Mouse (Mus musculus) CD8-positive naive resting alpha-beta T cell, adult 2 months (primary cell): ENCODE data around the gene Bhlhe41.
A peak's percentile ranks its signal among the peaks of the same experiment; 100 is the strongest.

Experiments used
- DNase-seq, 2 experiments: peaks; one replicate each; pipeline ENCODE4 v3.0.0; 2022; ENCODE audit warnings: low read depth in 2 of 2, low spot score in 2 of 2

Bhlhe41 gene

DNA sequence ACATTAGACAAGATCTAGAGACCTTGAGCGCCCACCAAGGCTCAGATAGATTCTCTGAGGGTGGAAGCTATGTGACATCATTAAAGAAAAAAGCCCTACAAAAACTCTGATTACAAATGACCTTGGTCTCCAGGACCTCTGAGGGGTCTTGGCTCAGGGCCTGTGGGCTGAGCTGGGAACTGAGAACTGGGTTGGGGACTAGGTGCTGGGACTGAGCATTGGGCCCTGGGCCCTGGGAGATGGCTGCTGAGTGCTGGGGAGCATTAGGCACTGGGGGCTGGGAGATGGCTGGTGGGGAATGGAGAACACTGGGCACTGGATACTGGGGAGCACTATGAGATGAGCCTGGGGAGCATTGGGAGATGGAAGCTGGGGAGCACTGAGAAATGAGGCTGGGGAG, 19.3 kb downstream of the Bhlhe41 start:
- DNase-seq, result no peak

DNA sequence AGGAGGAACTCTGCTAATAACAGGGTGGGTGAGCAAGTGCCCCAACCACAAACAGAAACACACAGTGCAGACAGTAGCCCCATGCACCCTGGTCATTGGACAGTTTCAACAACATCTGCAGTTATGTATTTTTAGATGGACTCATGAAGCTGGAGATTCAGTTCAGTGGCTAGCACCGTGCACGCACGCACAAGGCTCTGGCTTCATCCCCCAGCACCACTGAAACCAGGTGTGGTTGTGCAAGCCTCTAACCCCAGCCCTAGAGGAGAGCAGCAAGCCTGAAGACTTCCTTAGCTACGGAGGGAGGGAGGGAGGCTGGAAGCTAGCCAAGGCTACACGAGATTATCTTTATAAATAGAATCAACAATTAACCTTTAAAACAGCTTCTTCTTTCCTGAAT, 19.7 kb downstream of the Bhlhe41 start:
- no peak for DNase-seq

DNA sequence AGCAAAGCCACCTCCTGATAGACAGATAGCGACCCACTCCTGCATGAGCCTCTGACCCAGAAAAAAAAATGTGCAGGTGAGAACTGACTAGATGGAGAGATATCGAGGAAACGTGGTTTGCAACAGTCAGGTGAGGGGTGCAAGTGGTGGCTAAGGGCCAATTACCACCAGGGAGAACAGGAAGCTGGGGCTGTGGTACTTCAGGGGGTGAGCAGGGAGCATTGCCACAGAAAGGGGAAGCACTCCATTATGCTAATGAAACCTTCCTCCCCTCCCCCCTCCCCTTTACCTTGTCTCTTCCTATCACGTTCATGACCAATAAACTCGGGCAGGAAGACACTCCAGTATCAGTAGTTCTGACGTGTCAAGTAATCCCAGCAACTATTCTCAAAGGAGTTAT, 30.0 kb downstream of the Bhlhe41 start:
- DNase-seq, result no peak

DNA sequence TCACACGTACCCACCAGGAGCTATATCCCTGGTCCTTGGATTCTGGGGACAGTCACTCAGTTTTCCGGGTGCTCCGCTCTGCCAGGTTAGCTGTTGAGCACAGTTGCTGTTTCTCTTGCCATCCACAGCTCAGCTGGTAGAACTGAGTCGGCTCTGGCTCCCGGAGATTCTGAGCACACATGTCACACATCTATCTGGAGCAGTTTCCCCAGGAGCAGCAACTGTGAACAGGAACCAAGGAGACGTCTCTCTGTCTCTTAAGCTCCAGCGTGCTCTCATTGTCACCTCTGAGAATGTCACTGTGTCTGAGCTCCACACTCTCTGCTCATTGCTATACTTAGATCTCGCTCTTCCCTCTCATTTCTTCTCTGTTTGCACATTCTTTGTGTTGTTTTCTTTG, 32.4 kb downstream of the Bhlhe41 start:
- no peak for DNase-seq

DNA sequence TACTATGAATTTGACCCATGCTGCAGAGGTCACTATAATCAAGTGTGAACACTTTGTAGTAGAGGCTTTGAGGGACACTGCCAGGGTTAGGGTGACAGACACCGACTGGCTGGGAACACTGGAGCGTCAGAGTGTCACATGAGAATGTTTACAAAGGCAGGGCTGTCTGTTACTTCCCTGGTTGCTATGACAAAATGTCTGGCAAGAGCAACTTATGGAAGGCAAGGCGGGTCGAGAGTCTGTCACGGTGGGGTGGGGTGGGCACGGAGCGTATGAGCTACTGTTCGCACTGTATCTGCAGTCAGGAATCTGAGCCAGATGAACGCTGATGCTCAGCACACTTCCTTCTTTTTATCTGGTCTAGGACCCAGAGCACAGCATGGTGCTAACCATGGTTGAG, 34.7 kb downstream of the Bhlhe41 start:
- no peak for DNase-seq

DNA sequence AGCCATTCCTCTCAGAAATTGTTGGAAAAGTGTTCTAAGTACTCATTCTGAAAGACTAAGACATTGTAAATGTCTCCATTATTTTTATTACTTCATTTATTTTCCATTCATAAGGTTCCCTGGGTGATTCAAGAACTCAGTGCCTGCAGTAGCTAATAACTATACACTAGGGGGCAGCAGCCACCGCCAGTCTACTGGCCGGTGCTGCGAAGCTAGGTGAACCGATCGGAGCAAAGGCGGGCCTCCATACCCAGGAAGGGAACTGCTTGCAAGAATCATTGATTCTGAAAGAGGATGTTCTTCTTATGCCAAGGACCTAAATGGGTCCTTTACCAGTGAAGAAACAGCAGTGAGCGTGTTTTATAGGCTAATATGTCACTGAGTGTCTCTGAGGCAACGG, 35.2 kb downstream of the Bhlhe41 start:
- peak; percentile 61 to 67 for DNase-seq

DNA sequence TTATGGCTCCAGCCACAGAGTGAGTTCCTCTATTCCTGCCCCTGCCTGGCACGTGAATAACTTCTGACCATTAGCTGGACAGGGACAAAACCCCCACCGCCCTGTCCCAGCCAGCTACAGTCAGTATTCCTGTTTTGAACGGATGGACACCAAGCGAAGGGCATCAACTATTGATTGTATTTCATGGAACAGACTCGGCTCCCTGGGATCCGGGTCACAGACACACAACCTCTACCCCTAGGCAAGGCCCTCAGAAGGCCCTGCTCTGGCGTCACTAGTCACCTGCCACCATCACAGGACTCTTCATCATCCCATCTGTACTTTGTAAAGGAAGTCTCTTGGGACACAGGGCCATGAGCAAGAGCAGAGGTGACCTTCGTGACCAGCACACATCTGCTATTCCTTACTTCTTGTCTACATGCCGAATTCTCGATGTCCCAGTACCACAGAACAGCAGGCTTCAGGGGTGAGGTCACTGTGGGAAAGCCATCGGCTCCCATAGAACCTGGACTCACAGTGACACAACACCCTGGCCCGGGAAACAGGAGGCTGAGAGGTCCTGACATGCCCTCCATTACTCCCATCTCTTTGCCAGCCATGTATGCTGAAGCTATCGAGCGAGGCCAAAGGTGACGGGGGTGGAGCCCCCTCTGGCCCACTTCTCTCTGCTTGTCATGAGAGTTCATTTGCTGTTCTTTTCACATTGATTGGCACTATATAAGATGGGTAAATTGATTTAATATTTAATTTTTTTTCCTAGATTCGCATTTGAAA, 36.1 kb downstream of the Bhlhe41 start:
- DNase-seq, result no peak

DNA sequence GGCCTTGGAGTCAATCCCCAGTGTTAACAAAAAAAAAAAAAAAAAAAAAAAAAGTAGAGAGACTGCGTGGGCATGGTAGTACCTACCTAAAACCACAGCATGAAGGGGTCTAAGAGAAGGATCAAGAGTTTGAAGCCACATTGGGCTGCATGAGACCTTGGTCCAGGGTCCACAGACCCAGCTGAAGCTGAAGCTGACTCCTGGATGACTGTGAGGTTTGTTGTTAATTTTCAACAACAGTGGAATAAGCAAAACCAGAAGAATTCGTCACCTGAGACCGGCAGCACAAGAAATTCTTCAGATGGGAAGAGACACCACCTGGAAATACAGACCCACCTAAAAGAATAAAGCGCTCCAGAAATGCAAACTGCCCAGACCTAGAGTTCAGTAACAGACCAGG, 39.1 kb downstream of the Bhlhe41 start:
- no peak for DNase-seq

DNA sequence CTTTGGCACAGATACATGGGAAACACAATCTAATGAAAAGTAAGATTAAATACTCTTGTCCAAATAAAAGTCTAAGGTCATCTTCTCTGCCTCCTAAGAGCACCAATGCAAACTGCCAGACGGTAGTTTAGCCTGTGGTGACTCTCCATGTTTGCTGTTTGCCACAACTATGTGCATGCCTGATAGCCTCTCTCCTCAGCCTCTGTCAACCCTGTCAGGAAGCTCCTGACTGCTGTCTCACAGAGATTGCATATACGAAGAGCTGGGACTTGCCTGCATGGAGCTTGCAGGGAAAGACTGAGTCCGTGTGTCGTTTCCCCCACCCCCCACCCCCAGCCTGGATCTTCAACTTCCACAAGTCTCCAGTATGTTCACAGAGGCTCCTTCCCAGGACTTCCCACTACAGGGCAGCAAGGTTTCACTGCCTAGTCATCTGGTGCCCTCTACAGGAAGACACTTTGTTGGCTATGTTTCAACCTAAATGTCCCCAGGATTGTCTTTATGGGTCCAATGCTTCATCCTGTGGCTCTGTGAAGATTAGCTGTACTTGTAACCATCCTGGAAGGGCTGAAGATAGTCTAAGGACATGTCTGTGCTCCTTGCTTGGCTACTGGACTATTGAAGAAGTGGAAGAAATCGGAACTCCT, 41.6 kb downstream of the Bhlhe41 start:
- no peak for DNase-seq

DNA sequence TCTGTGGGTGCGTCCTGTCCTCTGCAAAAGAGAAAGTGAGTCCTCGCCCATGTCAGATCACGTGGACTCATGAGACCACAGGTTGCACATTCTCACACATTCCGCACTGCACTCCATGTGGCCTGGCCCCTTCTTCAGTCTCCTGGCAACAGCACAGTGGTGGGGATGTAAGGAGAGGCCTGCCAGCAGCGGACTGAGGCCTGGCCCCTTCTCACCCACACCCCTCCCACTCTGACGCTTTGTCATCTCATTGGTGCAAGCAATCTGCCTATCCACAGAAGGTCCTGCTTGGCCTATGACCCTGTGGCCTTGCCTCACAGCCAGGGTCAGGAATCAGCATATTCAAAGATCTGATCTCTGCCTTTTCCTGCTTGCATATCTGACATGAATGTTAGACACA, 42.3 kb downstream of the Bhlhe41 start:
- DNase-seq, result no peak

DNA sequence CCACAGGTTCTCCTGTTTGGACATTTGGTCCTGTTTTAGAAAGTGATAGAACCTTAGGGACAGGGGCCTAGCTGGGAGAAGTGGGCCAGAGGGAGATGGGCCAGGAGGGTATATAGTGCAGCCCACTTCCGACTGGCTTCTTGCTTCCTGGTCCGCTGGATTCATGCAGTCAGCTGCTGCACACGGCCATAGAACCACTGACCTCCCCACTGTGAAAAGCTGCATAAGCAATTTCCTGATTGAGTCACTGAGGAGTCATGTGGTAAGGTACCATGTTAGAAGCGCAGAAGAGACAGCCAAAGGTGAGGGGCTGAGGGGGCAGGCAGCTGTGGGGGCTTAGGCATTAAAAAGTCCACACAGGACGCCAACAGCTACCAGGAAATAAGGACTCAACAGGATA, 43.1 kb downstream of the Bhlhe41 start:
- DNase-seq, result no peak

DNA sequence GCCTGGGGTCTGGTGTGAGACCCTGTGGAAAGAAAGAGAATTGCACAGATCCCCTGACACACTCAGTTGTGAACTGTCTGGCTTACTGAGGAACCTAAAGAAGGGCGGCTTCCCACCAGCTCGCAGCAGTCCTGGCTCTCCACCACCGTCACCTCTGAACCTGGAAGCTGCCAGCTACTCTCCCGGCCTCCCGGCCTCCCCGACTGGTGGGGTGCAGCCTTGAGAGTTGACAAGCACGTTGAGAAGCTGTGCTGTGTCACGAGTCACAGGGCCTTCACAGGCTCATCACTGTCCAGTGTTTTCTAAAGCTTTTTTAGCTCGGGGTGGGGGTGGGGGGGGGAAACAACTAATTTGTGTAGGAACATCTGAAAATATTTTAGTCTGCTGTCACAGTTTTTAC, 46.2 kb downstream of the Bhlhe41 start:
- no peak for DNase-seq

DNA sequence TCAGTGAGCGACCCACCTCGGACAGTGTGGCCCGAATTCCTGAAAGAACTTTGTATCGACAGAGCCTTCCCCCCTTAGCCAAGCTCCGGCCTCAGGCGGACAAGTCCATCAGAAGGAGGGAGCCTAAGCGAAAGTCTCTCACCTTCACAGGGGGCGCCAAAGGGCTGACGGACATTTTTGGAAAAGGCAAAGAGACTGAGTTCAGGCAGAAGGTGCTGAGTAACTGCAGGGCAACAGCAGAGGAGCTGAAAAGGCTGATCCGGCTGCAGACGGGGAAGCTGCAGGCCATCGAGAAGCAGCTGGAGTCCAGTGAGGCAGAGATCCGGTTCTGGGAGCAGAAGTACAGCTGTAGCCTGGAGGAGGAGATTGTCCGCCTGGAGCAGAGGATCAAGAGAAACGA, 50.2 kb downstream of the Bhlhe41 start:
- no peak for DNase-seq

DNA sequence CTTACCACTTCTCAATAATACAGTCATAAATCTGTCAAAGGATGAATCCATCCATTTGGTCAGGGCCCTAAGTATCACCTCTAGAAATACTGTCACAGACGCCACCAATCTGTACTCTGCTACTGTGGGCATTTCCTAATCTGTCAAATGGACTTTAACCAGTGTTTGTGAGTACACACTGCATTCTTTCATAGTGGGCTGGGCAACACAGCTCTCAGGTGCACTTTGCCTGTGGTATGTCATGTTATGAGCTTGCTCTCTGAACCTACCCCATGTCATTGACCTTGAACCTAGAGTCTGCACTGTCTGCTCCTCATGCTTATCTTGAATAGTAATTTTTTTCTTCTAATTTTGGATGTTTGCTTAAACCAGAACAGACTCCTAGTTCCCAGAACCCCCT, 54.2 kb downstream of the Bhlhe41 start:
- no peak for DNase-seq

DNA sequence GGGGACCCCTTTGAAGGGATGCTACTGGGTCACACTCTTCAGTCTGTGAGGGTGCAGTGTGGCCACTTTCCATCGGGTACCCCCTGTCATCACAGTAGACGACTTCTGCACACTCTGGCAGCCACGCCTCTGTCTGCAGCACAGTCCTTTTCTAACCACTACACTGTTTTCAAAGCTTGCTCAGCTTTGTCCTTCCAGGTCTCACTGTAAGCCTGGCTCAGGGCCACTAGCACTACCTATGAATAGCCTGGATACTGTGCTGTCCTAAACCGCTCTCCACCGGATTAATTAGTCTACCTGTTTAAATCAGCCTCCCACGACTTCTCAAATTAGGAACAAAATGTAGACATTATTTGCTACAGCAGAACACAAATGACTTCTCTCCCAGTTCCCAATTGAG, 55.3 kb downstream of the Bhlhe41 start:
- DNase-seq, result no peak

DNA sequence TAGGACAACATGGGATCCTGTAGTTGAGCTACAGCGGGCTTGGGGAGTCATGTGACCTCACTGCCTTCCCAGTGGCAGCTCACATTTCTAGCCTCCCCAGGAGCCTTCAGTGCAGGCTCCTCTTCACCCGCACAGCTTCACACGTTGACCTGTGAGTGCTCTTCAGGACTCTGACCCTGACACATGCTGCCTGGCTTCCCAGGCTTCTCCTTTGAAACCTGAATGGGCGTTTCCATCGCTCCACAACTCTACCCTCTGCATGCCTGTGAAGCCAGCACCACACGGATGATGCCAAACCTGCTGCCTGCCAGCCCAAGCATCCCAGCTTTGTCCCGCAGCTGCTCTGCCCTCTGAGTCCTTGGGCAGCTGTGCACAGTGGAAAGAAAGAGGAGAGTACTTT, 55.8 kb downstream of the Bhlhe41 start:
- no peak for DNase-seq
